Mouse (Mus musculus) kidney, adult 2 months (tissue): Measurements from ENCODE around the gene Elovl6.

Source experiments
- CTCF ChIP-seq: fragments of 200-500 bp; conservative IDR thresholded peaks from 2 replicates; pipeline ENCODE4 v1.5.1; 2011; ENCODE audit warnings: low read depth, mild to moderate bottlenecking, control low read depth, low read length, moderate library complexity, mixed read lengths; ENCODE audit not compliant: insufficient read depth, insufficient read length
- POLR2A ChIP-seq: fragments of 200-500 bp; IDR thresholded peaks from one replicate; pipeline ENCODE4 v1.6.1; 2011; ENCODE audit warnings: low read depth, low read length, control low read depth

- TF ChIP-seq POLR2A, result no peak
- TF ChIP-seq CTCF, result no peak
These were observed 108.3 kb downstream of the Elovl6 start for GRCm38 (mm10) chr3:129640211-129641000.
